Mouse (Mus musculus): ENCODE results near the gene Gpr149.

DNA sequence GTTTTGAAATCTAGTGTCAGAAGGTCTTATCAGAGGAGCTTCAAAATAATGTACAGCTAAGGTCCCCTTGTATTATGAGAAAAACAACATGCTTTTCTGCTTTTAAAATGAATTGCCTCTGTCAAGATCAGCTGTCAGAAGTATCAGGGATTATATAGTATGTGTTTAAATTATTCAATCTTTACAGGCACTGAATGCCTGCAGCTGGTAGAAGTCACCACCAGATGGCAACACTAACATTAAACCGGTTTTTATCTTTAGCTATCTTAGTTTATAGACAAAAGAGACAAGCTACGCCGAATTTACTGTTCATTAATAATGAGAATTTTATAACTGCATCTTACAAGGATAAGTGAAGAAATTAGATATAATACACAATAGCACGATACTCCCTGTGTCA lies 77.8 kb downstream of the Gpr149 start:
- TF ChIP-seq POLR2AphosphoS2 (IDR thresholded peaks at IDR 0.05; ENCODE audit: insufficient read length, low read depth) (no peak), E2F4 (IDR thresholded peaks at IDR 0.05; ENCODE audit: insufficient read depth) (no peak), POLR2A (IDR thresholded peaks at IDR 0.05; ENCODE audit: insufficient read length, low read depth) (no peak), MYOG (IDR thresholded peaks at IDR 0.05; ENCODE audit: control insufficient read depth in 1 of 3, insufficient read depth in 1 of 3, insufficient read length in 2 of 3, low read depth in 2 of 3) (no peak), MYOD1 (IDR thresholded peaks at IDR 0.05; ENCODE audit: control insufficient read depth in 1 of 3, insufficient read length in 2 of 3, low read depth in 2 of 3) (no peak), TCF12 (IDR thresholded peaks at IDR 0.05; ENCODE audit: insufficient read depth, poor library complexity, severe bottlenecking) (no peak), MAX (IDR thresholded peaks at IDR 0.05; ENCODE audit: low read depth) (no peak), CEBPB (IDR thresholded peaks at IDR 0.05; ENCODE audit: insufficient read depth, poor library complexity, severe bottlenecking) (no peak), SRF (IDR thresholded peaks at IDR 0.05; ENCODE audit: control insufficient read depth, insufficient read length, low read depth) (no peak), REST (IDR thresholded peaks at IDR 0.05; ENCODE audit: insufficient read depth, insufficient read length) (no peak), TCF3 (IDR thresholded peaks at IDR 0.05; ENCODE audit: insufficient read length, low read depth) (no peak)

Measured in myocyte (in vitro differentiated cells).